Mouse (Mus musculus) R1 (cell line): ENCODE results near the gene Gm5798.
"Not testable (repeated sequence)": the region's sequence is repeated elsewhere in the genome, so short reads cannot be mapped to it uniquely, and the experiment has no call there.

Experiments
- DNase-seq: peaks from one replicate; pipeline ENCODE4 v3.0.0-alpha.2; 2018; ENCODE audit warnings: low read depth, low spot score

Gm5798 gene

GRCm38 (mm10) chr14:41348309-41348708 is at the start of gene Gm5798:
TSS of gene Gm5798 (plus strand) at chr14:41348609.
- not testable (repeated sequence) for DNase-seq

GRCm38 (mm10) chr14:41386279-41386678 is 37.9 kb downstream of the Gm5798 start, which contains the start of gene Gm7945:
TSS of gene Gm7945 (minus strand) at chr14:41386379.
- DNase-seq = not testable (repeated sequence)
